Mouse (Mus musculus) layer of hippocampus, postnatal 10 days (tissue): ENCODE results near the gene 1110032F04Rik. TPM values are rescaled to one million over a fixed set of nuclear protein-coding genes. Genes with fewer than 3 reads are reported as not detected.
"Not testable (repeated sequence)": the region's sequence is repeated elsewhere in the genome, so short reads cannot be mapped to it uniquely, and the experiment has no call there.

Experiments used
- DNase-seq, 2 experiments: peaks; one replicate each; pipeline ENCODE4 v3.0.0; 2021; ENCODE audit warnings: low spot score in 2 of 2
- long read RNA-seq: library from polyadenylated mRNA; stranded (forward); transcript quantifications from one replicate; pipeline ENCODE4 v2.0.0, GENCODE M21; 2023
- total RNA-seq, 2 experiments: library from RNA; stranded (reverse); gene quantifications; 2 replicates each; pipeline ENCODE4 v1.2.3; 2021

Gene 1110032F04Rik
- 1 to 10 TPM; 9.1 to 9.4 TPM for total RNA-seq
- long read RNA-seq, transcript 1110032F04Rik-201 (1 exons, 2,578 nt) = major isoform, 15 of 16 reads
- long read RNA-seq, partial matches to known transcripts = 0 of 16 reads
- long read RNA-seq, other reads (novel, unspliced or antisense) = 1 of 16 reads

DNA sequence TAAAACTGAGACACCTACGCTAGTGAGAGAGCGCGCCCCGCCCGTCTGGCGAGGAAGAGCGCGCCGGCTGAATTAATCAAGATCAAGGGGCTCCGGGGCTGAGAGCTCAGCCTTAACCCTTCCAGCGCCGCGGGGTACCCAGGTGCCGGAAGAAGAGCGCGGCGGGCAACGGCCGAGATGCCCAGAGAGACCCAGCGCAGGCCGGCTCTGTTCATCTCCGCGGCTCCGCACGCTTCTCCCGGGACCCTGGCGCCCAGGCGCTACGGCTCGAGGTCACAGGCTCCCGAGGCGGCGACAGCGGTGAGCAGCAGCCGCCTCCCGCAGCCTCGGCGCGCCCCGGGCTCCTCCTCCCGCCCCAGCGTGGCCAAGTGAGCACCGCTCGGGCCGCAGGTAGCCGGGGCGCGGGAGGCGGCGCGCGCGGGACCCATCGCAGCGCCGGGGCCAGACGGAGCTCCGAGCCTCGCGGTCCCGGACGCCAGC lies at the start of gene 1110032F04Rik:
Gene 1110032F04Rik, plus strand, starts transcription at position 376 of the 480 bp plus-strand sequence.
- DNase-seq = peak; percentile 41 to 66

DNA sequence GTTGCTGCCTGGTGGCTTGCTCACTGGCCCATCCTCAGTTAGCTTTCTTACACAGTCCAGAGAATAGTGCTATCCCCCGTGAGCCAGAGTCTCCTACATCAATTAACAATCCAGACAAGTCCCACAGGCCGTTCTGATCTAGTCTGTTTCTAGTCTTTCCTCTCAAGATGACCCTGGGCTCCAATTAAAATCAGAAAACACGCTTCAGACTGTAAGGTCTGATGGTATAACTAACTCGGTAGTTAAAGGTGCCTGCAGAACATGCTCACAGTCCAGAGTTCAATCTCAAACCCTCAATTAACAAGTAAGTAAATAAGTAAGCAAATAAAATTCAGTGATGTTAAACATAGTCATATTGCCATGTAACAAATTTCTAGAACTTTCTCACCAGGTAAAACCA lies 48.0 kb upstream of the 1110032F04Rik start:
- no peak for DNase-seq

DNA sequence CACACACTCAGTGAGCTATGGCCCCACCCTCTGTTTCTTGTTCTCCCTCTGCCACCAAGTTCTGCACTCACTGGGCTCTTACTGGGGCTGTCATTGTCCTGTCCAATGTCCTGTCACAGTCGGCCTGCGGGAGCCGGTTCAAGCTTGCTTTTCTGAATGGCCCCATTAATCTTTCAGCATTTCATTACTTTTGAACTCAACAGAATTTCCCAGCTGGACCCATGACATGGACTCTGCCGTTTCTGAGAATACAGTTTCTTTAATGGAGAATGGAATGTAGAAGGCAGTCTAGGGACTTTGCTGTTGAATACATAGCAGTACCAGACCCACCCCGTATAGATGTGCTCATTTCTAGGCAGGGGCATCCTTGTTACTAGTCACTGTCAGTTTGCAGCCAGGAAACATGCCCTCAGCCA lies 47.5 kb upstream of the 1110032F04Rik start:
- DNase-seq = peak in 1 of 2 experiments; percentile 15

DNA sequence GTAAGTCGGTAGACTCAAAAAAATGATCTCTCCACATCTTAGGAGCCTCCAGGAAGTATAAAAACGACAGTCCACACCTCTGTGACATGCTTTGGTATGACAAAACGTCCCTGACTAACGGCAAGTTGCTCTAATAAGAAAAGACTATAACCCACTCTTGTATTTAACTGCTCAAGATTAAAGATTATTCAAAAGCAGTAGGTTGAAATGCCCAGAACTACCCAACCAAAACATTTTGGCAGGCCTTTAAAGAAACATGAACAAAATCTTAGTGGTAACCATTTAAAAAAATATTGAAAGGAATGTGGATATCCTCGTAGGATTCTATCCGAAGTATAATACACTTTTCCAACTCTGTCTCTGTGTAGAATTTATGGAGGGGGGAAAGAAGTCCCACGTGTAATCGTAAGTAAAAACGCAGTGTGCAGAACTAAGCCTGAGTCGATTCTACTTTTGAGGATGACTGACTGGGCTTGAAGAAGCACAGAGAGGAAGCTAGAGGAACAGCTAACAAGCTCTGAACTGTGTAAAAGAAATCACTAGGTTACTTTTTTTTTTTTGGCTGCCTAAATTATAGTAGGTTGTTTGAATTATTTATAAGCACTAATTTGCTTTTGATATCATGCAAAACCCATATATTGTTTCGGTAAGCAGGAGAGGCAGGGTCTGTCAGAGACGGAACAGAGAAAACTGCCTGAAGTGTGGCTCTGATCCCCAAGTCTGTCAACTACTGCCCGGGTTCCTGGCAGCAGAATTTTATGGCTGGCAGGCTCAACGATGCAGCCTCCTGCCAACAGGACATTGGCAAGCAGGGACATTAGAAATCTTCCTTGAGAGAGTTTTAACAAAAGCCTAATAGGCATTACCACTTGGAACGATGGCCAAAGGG lies 45.3 kb upstream of the 1110032F04Rik start:
- DNase-seq = peak; percentile 66 to 67

DNA sequence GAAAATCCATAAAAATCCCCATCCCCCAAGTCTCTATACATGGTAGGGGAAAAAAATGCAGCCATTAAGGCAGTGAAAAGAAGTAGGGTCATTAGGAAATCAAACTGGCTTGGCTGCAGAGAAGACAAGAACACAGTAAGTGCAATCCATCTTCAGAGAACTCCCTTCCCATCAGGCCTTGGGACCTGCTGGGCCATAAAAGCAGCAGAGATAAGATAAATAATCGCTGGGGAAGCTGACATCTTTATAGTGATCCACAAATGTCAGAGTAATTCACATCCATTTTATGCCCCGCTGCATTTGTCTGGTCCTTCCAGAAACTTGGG lies 44.7 kb upstream of the 1110032F04Rik start:
- no peak for DNase-seq

DNA sequence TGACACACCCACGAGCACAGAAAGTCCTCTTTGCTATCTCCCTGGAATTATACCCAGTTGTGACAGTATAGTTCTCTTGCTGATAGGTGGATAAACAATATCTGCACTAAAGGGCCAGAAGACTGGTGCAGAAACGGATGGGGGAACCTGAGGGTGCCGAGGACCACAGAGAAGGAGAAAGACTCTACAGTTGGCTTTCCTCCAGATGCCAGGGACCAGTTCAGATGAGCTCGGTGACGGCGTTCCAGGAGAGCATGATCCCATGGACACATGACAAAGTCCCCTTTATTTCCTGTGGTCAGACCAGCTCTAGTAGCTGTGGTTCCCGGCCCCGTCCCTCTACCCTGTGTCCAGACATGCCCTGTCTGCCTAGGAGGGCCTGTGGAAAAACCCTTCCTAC lies 44.2 kb upstream of the 1110032F04Rik start:
- no peak for DNase-seq

DNA sequence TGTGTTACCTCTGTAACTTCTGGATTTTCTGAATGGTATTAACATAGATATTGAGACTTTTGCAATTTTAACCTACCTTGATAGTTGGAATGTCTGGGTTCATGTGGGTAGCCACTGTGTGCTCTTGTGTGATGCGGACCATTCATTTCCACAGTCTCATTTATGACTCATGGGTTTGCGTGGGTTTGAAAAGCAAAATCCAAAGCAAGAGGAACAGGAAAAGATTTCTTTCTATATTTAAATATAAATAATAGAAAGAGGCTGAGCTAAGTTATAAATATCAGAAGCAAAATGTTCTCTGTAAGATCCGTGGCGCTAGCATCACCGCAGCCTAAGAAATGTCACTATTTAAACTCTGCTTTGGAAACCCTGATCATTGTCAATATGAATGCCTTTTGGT lies 41.7 kb upstream of the 1110032F04Rik start:
- no peak for DNase-seq

DNA sequence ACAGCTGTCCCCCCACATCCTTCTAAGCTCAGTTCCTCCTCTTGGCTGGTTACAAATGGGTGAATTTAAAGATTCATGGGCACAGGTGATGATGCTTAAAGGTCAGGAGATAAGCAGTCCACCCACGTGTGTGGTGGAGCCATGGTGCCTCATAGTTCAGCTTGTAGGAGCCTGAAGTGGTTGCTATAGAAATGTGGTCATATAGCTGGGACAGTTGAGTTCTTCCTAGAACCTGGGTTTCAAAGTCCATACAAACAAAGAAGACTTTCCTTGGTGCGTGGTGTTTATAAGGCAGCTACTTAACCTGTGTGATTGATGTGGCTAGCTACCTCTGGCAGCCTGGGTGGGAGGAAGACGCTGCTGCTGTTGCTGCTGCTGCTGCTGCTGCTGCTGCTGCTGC lies 39.4 kb upstream of the 1110032F04Rik start:
- no peak for DNase-seq

DNA sequence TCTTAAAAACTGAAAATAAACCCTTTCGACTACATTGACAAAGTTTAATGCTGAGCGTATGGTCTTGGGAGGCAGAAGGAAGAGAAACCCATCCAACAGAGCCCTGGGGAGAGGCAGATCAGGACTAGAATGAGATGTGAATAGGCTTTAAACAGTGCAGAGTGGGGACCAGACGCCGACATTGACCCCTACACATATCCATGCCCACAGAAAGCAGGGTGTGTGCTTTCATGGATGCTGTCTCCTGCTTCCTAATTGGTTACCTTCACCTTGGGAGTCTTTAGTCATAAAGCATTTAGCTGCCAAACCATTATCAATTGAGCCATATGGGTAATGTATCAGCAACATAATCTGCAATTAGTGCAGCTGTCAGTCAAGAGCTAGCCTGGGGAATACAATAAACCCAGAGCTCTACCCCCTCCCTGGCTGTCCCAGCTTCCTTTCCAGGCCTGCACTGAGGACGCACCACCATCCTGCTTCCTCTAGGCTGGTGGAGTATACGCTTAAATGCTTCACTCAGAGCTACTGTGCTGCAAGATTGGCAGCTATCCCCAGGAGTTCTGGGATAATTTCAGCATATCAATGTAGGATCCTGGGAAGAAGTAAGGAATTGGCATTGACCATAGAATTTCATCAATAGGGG lies 32.4 kb upstream of the 1110032F04Rik start:
- no peak for DNase-seq

DNA sequence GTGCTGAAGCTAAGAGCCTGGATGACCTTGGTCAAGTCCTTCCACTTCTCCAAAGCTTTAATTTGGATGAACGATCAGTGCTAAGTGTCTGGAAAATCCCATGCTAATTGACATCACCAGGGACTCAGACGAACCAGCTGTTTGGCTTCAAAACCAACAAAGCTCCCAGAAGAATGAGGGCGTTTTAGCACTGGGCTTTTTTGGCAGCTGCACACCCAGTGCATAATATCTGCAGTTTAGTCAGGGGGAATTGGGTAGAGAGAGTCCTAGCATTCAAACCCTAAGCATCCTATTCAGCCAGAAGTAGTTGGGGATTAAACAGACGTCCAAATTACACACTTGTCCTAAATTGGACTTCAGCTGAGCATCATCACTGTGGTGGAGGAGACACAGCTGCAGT lies 29.2 kb upstream of the 1110032F04Rik start:
- no peak for DNase-seq

DNA sequence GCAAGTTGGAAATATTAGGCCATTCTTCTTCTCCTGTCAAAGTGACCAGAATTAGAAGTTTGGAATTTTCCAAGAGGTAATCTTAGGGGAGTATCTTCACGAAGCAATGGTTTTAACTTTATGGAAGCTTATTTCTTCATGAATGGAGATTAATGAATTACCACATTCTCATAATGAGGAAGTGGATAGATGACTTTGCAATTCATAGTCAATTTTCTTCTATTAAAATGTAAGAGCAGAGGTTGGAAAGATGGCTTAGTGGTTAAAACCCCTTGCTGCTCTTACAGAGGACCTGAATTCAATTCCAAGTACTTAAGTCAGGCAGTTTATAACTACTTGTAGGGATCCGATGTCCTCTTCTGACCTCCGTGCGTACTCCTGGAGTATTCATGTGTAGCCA lies 25.4 kb upstream of the 1110032F04Rik start:
- no peak for DNase-seq

DNA sequence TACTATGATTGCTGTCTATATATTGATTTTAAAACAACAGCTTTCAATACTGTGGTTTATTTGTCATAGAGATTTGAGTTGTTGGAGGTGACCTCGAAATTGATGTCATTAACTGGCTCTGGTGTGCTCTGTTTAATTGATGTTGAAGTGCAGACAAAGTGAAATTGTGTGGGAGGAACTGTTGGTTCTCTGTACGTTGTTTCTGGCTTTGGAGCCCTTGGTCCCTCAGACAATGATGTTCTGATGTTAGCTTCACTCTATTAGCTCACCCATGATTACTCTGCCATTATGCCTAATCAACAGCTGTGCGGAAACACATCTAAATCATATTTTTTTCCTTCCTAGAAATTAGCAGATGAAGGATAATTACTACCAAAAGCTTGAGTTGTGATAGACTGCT lies 21.1 kb upstream of the 1110032F04Rik start:
- DNase-seq = no peak

DNA sequence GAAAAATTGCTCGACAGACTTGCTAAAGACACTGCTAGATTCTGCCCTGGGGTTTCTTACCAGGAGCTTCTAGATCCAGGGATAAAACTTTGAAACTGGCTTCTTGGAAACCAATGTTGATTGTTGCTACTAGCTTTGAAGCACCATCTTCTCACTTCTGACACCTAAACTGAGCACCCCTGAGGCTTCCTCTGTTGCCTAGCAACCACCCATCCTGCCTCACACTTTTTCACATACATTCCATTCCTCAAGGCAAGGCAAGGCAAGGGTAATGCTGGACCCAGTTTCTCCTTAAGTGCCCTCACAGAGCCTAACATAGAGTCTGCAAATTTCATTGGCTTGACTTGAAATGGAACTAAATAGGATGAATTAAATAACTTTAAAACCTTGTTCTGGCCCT lies 17.0 kb upstream of the 1110032F04Rik start:
- DNase-seq = no peak

DNA sequence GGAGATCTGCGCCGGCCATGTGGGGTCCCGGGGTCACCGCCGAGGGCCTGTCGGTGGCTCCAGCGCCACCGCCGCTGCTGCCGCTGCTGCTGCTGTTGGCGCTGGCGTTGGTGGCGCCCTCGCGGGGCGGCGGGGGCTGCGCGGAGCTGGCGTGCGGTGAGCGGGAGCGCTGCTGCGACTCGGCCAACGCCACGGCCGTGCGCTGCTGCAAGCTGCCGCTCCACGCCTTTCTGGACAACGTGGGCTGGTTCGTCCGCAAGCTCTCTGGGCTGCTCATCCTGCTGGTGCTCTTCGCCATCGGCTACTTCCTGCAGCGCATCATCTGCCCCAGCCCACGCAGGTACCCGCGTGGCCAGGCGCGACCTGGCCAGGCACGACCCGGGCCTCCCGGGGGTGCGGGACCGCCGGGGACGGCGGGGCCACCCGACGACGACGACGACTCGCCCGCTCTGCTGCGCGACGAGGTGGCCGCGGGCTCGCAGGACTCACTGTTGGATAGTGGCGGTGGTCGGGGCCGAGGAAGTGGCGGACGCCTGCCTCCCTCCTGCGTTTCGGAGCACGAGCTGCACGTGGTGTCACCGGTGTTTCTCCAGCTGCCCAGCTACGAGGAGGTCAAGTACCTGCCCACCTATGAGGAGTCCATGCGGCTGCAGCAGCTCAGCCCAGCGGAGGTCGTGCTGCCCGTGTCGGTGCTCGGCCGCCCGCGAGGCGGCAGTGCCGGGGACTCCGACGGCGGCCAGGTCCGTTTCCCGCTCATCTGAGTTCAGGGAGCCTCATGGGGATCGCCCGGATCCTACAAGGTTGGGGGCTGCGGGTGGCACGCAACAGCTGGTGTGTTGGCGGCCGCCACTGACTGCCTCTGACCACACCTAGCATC lies 543 bp downstream of the 1110032F04Rik start:
- peak; percentile 43 to 55 for DNase-seq

DNA sequence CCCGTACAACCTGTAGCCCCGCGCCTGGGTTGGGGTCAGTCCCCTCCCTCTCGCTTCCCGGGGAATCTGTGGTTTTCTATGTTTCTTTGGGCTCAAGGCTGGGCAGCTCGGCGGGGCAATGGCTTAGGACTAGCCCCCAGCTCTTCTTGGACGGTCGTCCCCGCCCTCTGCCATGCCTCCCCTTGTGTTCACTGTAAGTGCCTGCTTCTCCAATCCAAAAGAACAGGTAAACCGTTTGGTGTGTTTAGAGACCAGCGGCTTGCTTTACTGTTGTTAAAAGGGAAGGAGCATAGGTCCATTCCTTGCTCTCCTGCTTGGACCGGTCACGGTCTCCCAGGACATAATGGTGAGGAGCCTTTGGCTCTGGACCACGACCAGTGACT lies 1.2 kb downstream of the 1110032F04Rik start:
- DNase-seq = peak in 1 of 2 experiments; percentile 7

DNA sequence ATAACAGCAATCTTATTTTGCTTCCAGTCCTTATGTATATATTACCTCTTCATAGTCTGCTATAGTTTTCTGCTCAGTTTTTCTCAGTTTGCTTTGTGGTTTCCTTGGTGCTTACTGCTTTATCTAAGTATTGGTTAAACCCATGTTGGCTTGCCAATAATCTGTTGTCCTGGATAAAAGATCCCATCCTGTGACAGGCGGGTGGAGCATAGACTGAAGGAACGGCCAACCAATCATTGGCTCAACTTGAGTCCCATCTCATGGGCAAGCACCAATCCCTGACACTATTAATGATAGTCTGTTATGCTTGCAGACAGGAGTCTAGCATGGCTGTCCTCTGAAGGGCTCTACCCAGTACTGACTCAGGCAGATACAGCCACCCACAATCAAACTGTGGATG lies 4.7 kb downstream of the 1110032F04Rik start:
- no peak for DNase-seq

DNA sequence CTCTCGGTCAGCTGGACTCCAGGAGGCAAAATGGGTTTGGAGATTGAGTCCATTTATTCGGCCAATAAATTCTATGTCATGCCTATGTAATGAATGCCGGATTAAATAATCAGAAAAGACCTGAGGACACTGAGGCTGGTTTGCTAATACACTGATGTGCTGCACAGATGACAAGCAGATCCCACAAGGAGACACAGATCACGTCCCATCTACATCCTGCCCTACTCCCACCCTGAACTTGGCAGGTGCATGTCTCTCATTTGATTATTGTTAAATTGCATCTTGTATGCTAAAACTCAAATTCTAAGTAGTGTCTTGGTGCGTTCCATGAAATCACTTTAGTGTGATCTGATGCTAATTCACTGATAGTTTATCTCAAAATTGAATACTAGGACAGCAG lies 17.5 kb downstream of the 1110032F04Rik start:
- no peak for DNase-seq

DNA sequence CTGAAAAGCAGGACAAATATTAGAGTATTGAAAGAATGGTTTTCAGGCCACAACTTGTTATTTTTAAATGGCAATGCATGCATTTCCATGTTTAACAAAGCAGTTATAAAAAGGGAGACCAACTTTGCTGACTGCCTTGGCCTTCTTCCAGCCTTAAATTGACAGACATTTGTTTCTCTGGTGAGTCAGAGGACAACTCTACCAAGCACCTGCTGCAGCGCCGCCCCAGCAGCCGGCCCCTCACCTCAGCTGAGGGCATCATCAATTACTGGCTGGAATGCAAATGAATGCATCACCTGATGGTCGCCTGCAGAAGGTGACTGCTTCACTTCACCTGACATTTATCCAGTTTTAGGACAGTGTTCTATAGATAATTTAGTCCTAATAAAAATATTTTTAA lies 26.0 kb downstream of the 1110032F04Rik start:
- peak in 1 of 2 experiments; percentile 17 for DNase-seq

DNA sequence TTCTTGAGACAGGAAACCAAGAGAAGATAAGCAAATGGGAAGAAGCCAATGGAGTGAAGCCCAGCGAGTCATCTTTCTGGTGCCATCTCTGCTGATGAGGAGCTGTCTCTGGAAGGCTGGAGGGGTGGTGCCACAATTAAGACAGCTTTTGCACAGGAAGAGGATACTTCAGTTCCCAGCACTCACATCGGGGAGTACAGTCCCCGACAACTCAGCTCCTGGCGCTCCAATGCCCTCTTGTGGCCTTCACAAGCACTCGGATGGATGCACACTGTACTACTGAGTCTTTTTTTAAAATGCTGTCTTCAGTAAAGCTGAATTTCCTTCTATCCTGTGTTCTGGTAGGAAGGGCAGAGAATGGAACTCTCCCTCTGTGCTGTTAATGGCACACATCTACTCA lies 27.8 kb downstream of the 1110032F04Rik start:
- no peak for DNase-seq

DNA sequence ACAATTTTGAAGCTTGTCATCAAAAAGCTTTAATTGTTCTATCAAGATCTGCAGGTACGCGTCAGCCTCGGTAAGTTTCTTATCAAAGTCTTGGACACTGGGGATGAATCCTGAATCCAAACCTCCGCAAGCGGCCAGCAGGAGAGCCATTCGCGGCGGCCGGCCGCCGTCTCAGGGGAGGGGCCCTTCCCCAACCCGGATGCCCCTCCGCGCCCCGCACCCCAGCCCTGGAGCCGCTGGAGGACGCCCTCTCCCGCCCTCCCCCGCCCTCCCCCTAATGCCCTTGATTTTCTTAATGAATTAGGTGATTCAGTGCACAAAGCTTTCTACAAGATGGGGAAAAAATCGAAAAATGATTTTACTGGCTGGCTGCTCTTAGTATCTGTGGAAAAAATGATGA lies 33.2 kb downstream of the 1110032F04Rik start:
- not testable (repeated sequence) for DNase-seq
